Mouse (Mus musculus) myocyte (in vitro differentiated cells): ENCODE measurements around the gene Lmo2.

Source experiments
- MAX ChIP-seq: IDR thresholded peaks from one replicate; pipeline ENCODE4 v1.6.1; 2011; ENCODE audit warnings: low read depth, mild to moderate bottlenecking, control low read depth
- POLR2A ChIP-seq: IDR thresholded peaks from one replicate; pipeline ENCODE4 v1.6.1; 2011; ENCODE audit warnings: low read depth, mild to moderate bottlenecking, control low read depth, moderate library complexity; ENCODE audit not compliant: insufficient read length

- TF ChIP-seq POLR2A (no peak), MAX (no peak)
Measured at GRCm38 (mm10) chr2:103937670-103938069, 20.1 kb upstream of the Lmo2 start.
